Mouse (Mus musculus) embryonic stem cell, embryonic (primary cell): ENCODE measurements around the gene Mrpl17.

Source experiments
- CTCF ChIA-PET, 4 experiments: fragments of 300-600 bp in 2 of 4; fragments of 350-600 bp in 2 of 4; sonication (Branson Sonifier 250); formaldehyde crosslinking; loops; one replicate each; lab custom pipeline; 2022; ENCODE audit warnings: inconsistent platforms in 2 of 4; lab: Charles Lee
- POLR2A ChIA-PET, 4 experiments: fragments of 300-600 bp in 2 of 4; fragments of 350-600 bp in 2 of 4; sonication (Branson Sonifier 250); formaldehyde crosslinking; loops; one replicate each; lab custom pipeline; 2022; ENCODE audit warnings: antibody characterized with exemption in 4 of 4, inconsistent platforms in 1 of 4; lab: Charles Lee

Gene Mrpl17

DNA sequence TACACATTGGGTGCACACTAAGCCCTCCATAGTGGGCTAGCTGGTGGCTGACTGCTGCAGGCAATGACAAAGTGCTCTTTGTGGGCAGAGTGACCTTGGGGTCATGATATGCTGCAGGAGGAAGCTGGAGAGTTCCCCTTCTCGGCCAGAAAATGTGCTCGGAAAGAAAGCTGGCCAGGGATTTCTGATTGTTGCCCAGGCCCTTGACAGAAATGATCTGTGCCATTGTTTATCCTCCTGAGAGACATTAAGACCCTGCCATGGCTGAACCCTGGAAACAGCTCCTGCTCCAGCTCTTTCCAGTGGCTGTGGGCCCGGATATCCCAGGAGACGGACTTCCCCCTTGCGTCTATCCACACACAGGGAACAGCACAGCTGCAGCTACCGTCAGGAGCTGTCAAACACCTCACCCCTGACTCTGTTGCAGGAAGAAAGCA, 43.2 kb downstream of the Mrpl17 start:
- CTCF ChIA-PET, result no interaction called here
- POLR2A ChIA-PET, result interaction anchor here in 1 of 4 experiments (1.3 kb wide), 1 partner anchor 15 kb away, joined by 5 read pairs; the partner anchor contains the start of gene Tpp1

GRCm38 (mm10) chr7:105764331-105764730, 46.6 kb downstream of the Mrpl17 start:
- CTCF ChIA-PET, result no interaction called here
- POLR2A ChIA-PET, result interaction anchor here in 2 of 4 experiments (1.0 to 4.1 kb wide), 2 partner anchors 13 to 20 kb away, joined by 3 to 35 read pairs; partner anchors contain the start of genes Taf10 (in 1 of the 2) and Tpp1 (in 1 of the 2)

DNA sequence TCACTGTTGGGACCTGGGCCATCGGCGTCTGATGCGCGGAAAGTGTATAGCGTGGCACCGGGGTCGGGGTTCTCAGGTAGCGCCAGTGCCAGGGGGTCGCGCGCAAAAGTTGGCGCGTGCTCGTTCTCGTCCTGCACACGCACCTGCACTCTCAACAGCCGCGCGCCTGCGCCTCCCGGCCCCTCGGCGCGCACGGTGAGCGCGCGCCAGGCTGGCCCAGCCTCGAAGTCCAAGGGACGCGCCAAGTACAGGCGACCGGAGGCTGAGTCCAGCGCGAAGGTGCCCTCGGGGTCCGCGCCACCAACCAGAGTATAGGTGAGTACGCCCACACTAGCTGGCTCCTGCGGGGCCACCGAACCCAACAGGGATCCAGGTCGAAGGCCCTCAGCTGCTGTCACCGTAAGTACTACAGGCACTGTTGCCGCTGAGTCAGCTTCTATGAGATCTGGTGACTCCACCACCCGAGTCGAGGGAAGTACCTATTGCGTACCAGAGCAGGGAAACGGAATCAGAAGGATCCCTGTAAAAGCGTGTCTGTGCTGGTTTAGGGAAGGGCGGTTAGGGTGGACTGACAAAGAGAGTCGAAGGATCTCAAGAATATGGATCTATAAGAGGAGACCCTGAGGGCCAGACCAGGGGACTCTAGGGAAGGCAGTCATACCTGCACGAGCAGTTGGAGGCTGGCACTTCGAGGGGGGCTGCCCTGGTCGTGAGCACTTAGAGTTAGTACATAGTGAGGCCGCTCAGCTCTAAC, 48.2 kb downstream of the Mrpl17 start:
- POLR2A ChIA-PET, result interaction anchor here (0.7 to 4.1 kb wide), 14 partner anchors 9 to 112 kb away, joined by 3 to 35 read pairs (median 4); partner anchors contain the start of genes Tpp1 (in 4 of the 4), Mrpl17 (in 2 of the 4), Taf10 (in 2 of the 4) and Dnhd1 (in 1 of the 4)
- CTCF ChIA-PET, result interaction anchor here in 2 of 4 experiments (1.4 kb wide), 2 partner anchors 48 to 112 kb away, joined by 3 read pairs; partner anchors contain the start of genes Dnhd1 (in 1 of the 2) and Mrpl17 (in 1 of the 2)

DNA sequence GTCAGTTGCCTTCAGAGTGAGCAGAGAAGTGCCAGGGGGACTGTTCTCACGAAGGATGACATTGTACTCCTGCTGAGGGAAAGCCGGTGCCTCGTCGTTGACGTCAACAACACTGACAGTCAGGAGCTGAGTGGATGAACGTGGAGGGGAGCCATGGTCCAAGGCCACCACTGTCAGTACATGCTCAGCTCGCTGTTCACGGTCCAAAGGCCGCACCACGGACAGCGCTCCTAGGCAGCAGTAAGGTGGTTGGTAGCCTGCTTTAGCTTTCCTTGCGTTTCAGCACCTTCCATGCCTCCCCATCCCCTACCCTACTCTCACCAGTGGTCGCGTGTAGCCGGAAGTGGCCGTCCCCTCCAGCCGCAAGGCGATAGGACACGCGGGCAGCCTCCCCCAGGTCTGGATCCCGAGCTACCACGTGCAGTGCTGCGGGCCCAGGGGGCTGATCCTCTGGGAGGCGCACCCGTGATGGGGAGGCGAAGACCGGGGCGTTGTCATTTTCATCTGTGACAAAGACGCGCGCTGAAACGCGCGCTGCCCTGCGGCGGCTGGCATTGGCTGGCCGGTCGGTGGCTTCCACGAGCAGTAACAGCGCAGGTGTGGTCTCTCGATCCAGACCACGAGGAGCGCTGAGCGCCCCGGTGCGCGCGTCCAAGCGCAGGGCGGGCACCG, 49.0 kb downstream of the Mrpl17 start:
- ChIA-PET CTCF (interaction anchor here in 2 of 4 experiments (1.1 to 1.4 kb wide), 3 partner anchors 9 to 111 kb away, joined by 3 to 4 read pairs (median 3); partner anchors contain the start of genes Dnhd1 (in 1 of the 2), Mrpl17 (in 1 of the 2) and Tpp1 (in 1 of the 2)), POLR2A (interaction anchor here (0.5 to 4.1 kb wide), 22 partner anchors 8 to 213 kb away, joined by 3 to 35 read pairs (median 4); partner anchors contain the start of genes Tpp1 (in 4 of the 4), Taf10 (in 3 of the 4), Dnhd1 (in 2 of the 4) and Mrpl17 (in 2 of the 4))

DNA sequence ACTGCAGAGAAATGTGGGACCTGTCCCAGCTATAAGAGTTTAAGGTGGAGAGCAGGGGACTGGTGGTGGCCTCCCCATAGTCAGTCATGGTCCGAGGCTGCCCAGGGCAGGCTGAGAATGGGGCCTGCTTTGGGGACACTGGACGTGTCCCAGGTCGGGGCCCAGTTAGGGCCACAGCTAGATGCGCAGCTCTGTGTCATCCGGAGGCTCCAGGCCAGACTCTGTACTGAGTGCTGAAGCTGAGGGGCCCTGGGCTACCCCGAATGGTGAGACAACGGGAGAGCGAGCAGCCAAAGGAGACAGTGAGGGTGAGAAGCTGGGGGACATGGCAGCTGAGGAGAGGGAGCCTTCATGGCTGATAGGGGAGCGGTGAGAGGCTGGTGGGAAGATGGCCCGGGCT, 57.6 kb downstream of the Mrpl17 start:
- ChIA-PET CTCF (interaction anchor here in 3 of 4 experiments (0.8 to 2.2 kb wide), 5 partner anchors 8 to 354 kb away, joined by 3 to 8 read pairs (median 4); partner anchors contain the start of genes Fam160a2 (in 1 of the 3) and Mrpl17 (in 1 of the 3)), POLR2A (interaction anchor here (1.0 to 9.5 kb wide), 23 partner anchors 9 to 353 kb away, joined by 3 to 185 read pairs (median 13); partner anchors contain the start of genes Taf10 (in 4 of the 4), Ilk (in 3 of the 4), Rrp8 (in 3 of the 4) and Mrpl17 (in 2 of the 4))
